Mouse (Mus musculus) thymus, postnatal 0 days (tissue): ENCODE results near the gene Mtg1. TPM values are rescaled to one million over a fixed set of nuclear protein-coding genes. Genes with fewer than 3 reads are reported as not detected.
"Not testable (repeated sequence)": the region's sequence is repeated elsewhere in the genome, so short reads cannot be mapped to it uniquely, and the experiment has no call there.

ENCODE experiments used
- DNase-seq: peaks from one replicate; pipeline ENCODE4 v3.0.0-alpha.2; 2015; ENCODE audit warnings: low spot score
- polyA plus RNA-seq: library from polyadenylated mRNA; unstranded; fragments of >200 nt; fragmentation: Nextera tagmentation; extraction: Ambion mirVana; gene quantifications from 2 replicates; pipeline ENCODE4 v1.2.1, GENCODE M21; 2015

The Mtg1 gene
- polyA plus RNA-seq, 1 experiment from 2014 or later: 33.1 TPM

- DNase-seq: no peak
These were observed 10.4 kb upstream of the Mtg1 start for GRCm38 (mm10) chr7:140126934-140127333.

GRCm38 (mm10) chr7:140127911-140128310 is 9.5 kb upstream of the Mtg1 start:
- no peak for DNase-seq

GRCm38 (mm10) chr7:140132184-140132583 is 5.2 kb upstream of the Mtg1 start:
- DNase-seq: not testable (repeated sequence)

GRCm38 (mm10) chr7:140134033-140134432 is 3.3 kb upstream of the Mtg1 start:
- not testable (repeated sequence) for DNase-seq

- no peak for DNase-seq
These were observed 2.1 kb upstream of the Mtg1 start for GRCm38 (mm10) chr7:140135106-140135770.

- DNase-seq: no peak
These were observed 602 bp downstream of the Mtg1 start for GRCm38 (mm10) chr7:140138021-140138310.

- peak; percentile 73 for DNase-seq
These were observed 4.0 kb downstream of the Mtg1 start for GRCm38 (mm10) chr7:140141350-140141749.

GRCm38 (mm10) chr7:140144550-140144949 is 7.2 kb downstream of the Mtg1 start:
- DNase-seq: no peak

- no peak for DNase-seq
These were observed 16.0 kb downstream of the Mtg1 start for GRCm38 (mm10) chr7:140153383-140153782.

- DNase-seq: no peak
These were observed 16.5 kb downstream of the Mtg1 start for GRCm38 (mm10) chr7:140153829-140154217.

GRCm38 (mm10) chr7:140154218-140154927 is 17.0 kb downstream of the Mtg1 start, which contains the start of gene Sprn:
Gene Sprn, minus strand, starts transcription at chr7:140154877.
- DNase-seq: no peak

GRCm38 (mm10) chr7:140160363-140160762 is 23.0 kb downstream of the Mtg1 start:
- DNase-seq: no peak

GRCm38 (mm10) chr7:140164664-140165063 is 27.3 kb downstream of the Mtg1 start, which contains the start of gene Olfr522:
Gene Olfr522, minus strand, starts transcription at chr7:140164764.
- no peak for DNase-seq

GRCm38 (mm10) chr7:140167950-140168349 is 30.6 kb downstream of the Mtg1 start:
- DNase-seq: no peak

- DNase-seq: no peak
These were observed 32.0 kb downstream of the Mtg1 start for GRCm38 (mm10) chr7:140169386-140169785.

- no peak for DNase-seq
These were observed 33.5 kb downstream of the Mtg1 start for GRCm38 (mm10) chr7:140170863-140171262.

- no peak for DNase-seq
These were observed 35.6 kb downstream of the Mtg1 start, which contains the start of gene Olfr523 for GRCm38 (mm10) chr7:140172936-140173335. Gene Olfr523, plus strand, starts transcription at chr7:140173217.

GRCm38 (mm10) chr7:140179176-140179575 is 41.8 kb downstream of the Mtg1 start:
- DNase-seq: no peak

- DNase-seq: no peak
These were observed 43.3 kb downstream of the Mtg1 start for GRCm38 (mm10) chr7:140180692-140181091.

GRCm38 (mm10) chr7:140184206-140184605 is 46.8 kb downstream of the Mtg1 start:
- DNase-seq: no peak

GRCm38 (mm10) chr7:140186646-140187620 is 49.6 kb downstream of the Mtg1 start:
- peak; percentile 79 for DNase-seq
